Mouse (Mus musculus) kidney, adult 9 months (tissue): ENCODE measurements around the gene Mt1.
"Not testable (repeated sequence)": the region's sequence is repeated elsewhere in the genome, so short reads cannot be mapped to it uniquely, and the experiment has no call there.

ENCODE experiments used
- DNase-seq: peaks from one replicate; pipeline ENCODE4 v3.0.0; 2022

The Mt1 gene

GRCm38 (mm10) chr8:94178857-94179712, at the start of gene Mt1:
Mt1 (plus strand) TSS chr8:94179082.
- peak; percentile 91 for DNase-seq

GRCm38 (mm10) chr8:94129133-94129789, 49.6 kb upstream of the Mt1 start:
- no peak for DNase-seq

- DNase-seq = no peak
These were observed 48.8 kb upstream of the Mt1 start for GRCm38 (mm10) chr8:94130126-94130525.

- no peak for DNase-seq
These were observed 46.8 kb upstream of the Mt1 start for GRCm38 (mm10) chr8:94132096-94132495.

GRCm38 (mm10) chr8:94134601-94135000, 44.3 kb upstream of the Mt1 start:
- DNase-seq = not testable (repeated sequence)

GRCm38 (mm10) chr8:94135556-94135955, 43.3 kb upstream of the Mt1 start:
- DNase-seq = no peak

GRCm38 (mm10) chr8:94136192-94136591, 42.7 kb upstream of the Mt1 start:
- DNase-seq = no peak

- no peak for DNase-seq
These were observed 41.9 kb upstream of the Mt1 start, which contains the start of gene Mt4 for GRCm38 (mm10) chr8:94136933-94137332. Mt4 (plus strand) TSS chr8:94137197.

GRCm38 (mm10) chr8:94140266-94140795, 38.6 kb upstream of the Mt1 start:
- DNase-seq = no peak

- DNase-seq = no peak
These were observed 30.6 kb upstream of the Mt1 start for GRCm38 (mm10) chr8:94148236-94148635.

- no peak for DNase-seq
These were observed 28.0 kb upstream of the Mt1 start for GRCm38 (mm10) chr8:94150925-94151324.

- no peak for DNase-seq
These were observed 26.2 kb upstream of the Mt1 start, which contains the start of gene Mt3 for GRCm38 (mm10) chr8:94152513-94153300. Mt3 (plus strand) TSS chr8:94152607.

- DNase-seq = no peak
These were observed 25.4 kb upstream of the Mt1 start for GRCm38 (mm10) chr8:94153451-94153850.

- DNase-seq = no peak
These were observed 24.3 kb upstream of the Mt1 start for GRCm38 (mm10) chr8:94154537-94154936.

GRCm38 (mm10) chr8:94156092-94156491, 22.8 kb upstream of the Mt1 start:
- DNase-seq = peak; percentile 33

GRCm38 (mm10) chr8:94165772-94166171, 13.1 kb upstream of the Mt1 start:
- not testable (repeated sequence) for DNase-seq

GRCm38 (mm10) chr8:94167244-94167643, 11.6 kb upstream of the Mt1 start:
- peak; percentile 93 for DNase-seq

- DNase-seq = no peak
These were observed 9.3 kb upstream of the Mt1 start for GRCm38 (mm10) chr8:94169547-94169946.

- DNase-seq = peak; percentile 57
These were observed 7.5 kb upstream of the Mt1 start for GRCm38 (mm10) chr8:94171321-94171755.

- DNase-seq = peak; percentile 76
These were observed 6.6 kb upstream of the Mt1 start, which contains the start of gene Mt2 for GRCm38 (mm10) chr8:94172075-94172808. Mt2 (plus strand) TSS chr8:94172664.

- no peak for DNase-seq
These were observed 5.8 kb upstream of the Mt1 start for GRCm38 (mm10) chr8:94172809-94173732.
